Mouse (Mus musculus) mature B cell (primary cell): Measurements from ENCODE around the gene Dclk1.

ENCODE experiments used
- in situ Hi-C: fragments of 300-500 bp; cut with MboI; formaldehyde crosslinking; loops from 2 replicates; pipeline ENCODE4 v1.14.3; 2019

Dclk1 gene

DNA sequence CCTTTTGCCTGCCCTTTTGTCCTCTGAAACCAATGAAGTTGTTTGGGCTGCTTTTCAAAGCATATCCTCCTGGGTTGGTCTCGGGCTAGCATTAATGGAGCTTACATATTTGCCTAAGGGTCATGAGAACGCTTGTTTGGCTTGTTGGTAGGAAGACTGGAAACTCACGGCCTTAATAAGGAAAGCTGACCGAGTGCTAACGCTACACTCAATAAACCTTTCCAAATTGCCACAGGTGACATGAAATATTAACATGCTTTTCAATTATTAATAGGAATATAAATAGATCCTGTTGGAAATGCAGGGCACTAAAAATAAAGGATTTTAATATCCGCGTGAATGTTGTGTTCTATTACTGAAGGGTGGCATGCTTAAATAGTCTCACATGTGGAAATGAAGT is 257.1 kb downstream of the Dclk1 start:
- in situ Hi-C loops = no loop called here

GRCm38 (mm10) chr3:55510198-55510597 is 268.0 kb downstream of the Dclk1 start:
- in situ Hi-C loops = no loop called here

GRCm38 (mm10) chr3:55511658-55512057 is 269.5 kb downstream of the Dclk1 start:
- in situ Hi-C loops = no loop called here

- in situ Hi-C loops = no loop called here
Measured at GRCm38 (mm10) chr3:55515966-55516365, 273.8 kb downstream of the Dclk1 start.

- in situ Hi-C loops = no loop called here
Measured at GRCm38 (mm10) chr3:55517454-55518014, 275.4 kb downstream of the Dclk1 start.

GRCm38 (mm10) chr3:55520240-55521180 is 278.3 kb downstream of the Dclk1 start:
- in situ Hi-C loops = no loop called here

DNA sequence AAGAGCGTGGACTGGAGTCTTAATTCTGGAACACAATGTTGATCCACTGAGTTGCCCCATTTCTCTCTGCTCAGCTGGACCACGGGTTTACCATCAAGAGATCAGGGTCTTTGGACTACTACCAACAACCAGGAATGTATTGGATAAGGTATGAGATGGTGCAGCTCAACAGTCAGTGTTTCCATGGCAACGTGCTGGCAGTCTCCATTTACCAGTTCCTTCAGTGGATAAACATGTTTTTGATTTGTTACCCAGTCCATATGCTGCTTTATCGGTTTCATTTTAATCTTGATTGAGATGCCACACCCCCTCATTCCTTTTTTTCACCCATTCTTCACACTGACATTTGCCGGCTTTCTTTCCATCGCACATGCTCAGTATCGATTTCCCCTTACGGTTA is 279.6 kb downstream of the Dclk1 start:
- in situ Hi-C loops = no loop called here

- in situ Hi-C loops = no loop called here
Measured at GRCm38 (mm10) chr3:55523224-55523623, 281.1 kb downstream of the Dclk1 start.

DNA sequence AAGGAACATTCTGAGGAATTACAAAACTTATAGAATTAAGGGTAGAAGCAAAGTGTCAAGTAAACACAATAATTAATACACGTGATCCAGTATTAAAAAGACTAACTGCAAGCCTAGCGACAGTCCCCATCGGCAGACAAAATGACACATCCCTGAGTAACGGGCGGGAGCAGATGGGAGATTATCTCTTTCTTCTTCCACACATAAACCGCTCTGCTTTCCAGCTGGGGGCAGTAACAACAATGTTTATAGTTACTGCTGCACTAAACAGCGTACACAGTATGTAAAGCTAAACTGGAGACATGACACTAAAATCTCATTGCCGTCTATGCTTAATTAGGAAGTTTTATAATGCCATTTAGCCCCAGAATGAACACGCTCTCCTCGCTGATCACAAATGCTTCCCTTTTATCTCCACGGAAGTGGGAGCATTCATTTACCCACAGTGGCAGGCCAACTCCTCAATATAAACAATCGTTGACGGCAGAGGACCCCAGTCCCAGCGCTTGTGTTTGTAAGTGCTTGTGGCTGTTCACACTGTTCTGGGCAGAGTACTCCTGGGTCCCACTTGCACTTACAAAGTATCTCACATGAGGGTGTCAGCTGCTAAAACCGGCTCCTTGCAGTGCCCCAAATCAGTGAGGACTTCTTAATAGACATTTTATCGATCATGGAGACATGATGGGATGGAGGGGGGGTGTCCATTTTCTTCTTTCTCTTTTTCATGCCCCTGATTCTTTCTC is 281.7 kb downstream of the Dclk1 start:
- in situ Hi-C loops = no loop called here

- in situ Hi-C loops = no loop called here
Measured at GRCm38 (mm10) chr3:55524491-55525195, 282.5 kb downstream of the Dclk1 start.

GRCm38 (mm10) chr3:55526470-55526869 is 284.3 kb downstream of the Dclk1 start:
- in situ Hi-C loops = no loop called here

DNA sequence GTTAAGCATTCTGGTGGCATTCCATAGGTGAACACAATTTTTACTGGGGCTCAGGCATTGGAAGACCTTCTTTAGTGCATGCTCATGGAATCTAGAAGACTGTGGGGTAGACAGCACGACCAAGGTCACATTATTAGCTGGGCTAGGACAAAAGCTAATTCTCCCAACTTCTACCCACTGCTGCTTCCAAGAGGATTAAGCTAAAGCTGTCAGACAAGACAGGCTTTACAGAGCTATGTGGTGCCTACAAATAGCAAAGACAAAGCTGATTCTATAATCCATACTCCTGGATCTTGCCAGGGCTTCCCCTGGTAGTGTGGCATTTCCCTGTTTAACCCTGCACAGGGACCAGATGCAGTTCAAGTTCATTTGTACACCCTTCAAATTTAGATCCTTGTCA is 285.4 kb downstream of the Dclk1 start:
- in situ Hi-C loops = no loop called here

DNA sequence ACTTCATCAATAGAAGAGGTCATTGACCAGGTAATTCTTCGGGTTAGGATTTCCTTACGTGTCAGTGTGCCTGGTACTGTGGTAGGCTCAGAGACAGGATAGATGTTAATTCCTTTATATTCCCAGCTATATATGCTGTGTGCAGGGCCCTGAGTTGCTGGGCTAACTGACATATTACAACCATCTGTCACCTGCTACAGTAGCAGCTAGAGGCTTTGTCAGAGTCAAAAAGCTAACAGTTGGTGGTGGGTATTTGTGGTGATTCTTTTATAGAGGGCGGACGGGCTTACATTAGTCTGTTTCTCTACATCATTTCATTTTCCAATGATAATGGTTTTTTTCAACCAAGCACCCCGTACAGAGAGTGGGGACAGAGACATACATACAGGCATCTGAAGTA is 285.8 kb downstream of the Dclk1 start:
- in situ Hi-C loops = no loop called here

- in situ Hi-C loops = no loop called here
Measured at GRCm38 (mm10) chr3:55529414-55529813, 287.2 kb downstream of the Dclk1 start.

GRCm38 (mm10) chr3:55531204-55532044 is 289.3 kb downstream of the Dclk1 start:
- in situ Hi-C loops = no loop called here

GRCm38 (mm10) chr3:55532175-55532973 is 290.2 kb downstream of the Dclk1 start:
- in situ Hi-C loops = no loop called here

DNA sequence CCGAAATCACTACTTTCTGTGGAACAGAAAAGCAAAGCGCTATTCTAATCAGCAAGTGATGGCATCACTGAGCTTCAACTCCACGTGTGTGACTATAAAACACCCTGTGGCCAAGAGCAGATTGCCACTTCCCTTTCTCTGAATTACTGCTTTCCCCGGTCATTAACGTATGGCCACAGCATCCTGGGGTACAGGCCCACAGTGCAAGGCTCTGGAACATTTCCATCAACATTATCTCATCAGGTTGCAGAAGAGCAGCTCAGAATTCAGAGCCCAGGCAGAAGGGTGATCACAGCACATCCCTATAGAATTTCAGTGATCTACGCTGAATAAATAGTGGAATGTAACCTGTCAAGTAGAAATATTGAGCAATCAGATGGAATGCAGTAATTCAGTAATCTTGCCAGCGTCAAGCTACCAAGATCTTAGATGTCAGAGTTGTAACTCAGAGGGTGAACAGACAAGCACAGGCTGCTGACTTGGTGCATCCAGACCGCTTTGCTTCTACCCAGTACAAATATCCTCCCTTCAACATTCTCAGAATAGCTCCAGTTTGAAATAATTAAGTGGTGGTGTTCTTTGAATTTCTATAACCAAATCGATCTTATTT is 293.5 kb downstream of the Dclk1 start:
- in situ Hi-C loops = no loop called here

GRCm38 (mm10) chr3:55536901-55537300 is 294.7 kb downstream of the Dclk1 start:
- in situ Hi-C loops = no loop called here

GRCm38 (mm10) chr3:55537714-55538113 is 295.6 kb downstream of the Dclk1 start:
- in situ Hi-C loops = no loop called here

- in situ Hi-C loops = no loop called here
Measured at GRCm38 (mm10) chr3:55539400-55539799, 297.2 kb downstream of the Dclk1 start.
